Mouse (Mus musculus): ENCODE measurements around the gene Ninl.
"Not testable (repeated sequence)": the region's sequence is repeated elsewhere in the genome, so short reads cannot be mapped to it uniquely, and the experiment has no call there.

Ninl gene

DNA sequence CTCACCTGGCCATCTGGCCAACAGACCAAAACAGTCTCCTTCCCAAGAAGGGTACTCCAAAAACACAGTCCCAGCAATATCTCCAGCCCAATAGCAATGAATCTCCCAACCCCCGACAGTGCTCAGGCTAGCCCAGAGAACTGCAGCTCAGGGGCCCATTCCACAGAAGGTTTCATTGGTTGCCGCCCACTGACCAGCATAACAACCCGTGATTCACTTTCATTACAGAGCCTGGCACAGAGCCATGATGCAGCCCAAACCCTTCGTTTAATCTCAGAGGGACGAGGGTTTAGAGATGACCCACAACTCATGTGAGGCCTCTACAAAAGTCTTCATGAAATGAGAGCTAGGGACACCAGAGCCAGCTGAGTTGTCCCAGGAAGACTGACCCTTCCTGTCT lies 90.4 kb downstream of the Ninl start:
- no peak for DNase-seq (ENCODE audit: low spot score in 2 of 2)

DNA sequence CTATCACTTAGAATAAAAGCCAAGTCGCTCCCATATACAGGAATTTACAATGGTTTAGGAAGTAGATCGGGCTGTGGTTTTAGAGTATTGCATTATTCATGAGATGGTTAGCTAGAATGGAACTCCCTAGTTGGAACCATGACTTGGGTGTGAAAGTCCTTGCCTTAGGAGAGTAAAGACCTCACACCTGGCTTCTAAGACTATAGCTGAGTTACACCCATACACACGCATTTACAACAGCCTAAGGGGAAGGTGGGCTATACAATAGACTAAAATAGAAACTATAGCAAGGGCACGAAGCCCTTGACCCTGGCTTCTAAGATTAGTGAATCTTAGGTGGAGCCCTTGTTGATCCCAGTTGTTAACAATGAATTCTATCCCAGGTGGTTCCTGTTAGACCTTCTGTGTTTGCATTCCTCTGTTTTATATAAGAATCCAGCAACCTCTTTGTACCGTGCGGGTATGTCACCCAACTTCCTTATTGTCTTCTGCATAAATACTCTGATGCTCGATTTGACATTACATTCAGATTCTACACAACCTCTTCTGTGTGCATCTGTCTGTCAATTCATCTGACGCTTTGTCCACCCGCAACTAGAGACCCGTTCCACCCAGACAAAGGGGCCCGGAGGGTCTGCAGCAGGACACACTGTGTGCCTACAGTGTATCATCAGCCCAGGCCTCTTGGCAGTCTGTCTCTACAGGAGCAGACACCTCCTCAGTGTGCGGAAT lies 91.1 kb downstream of the Ninl start:
- DNase-seq (ENCODE audit: low spot score in 2 of 2): not testable (repeated sequence)

DNA sequence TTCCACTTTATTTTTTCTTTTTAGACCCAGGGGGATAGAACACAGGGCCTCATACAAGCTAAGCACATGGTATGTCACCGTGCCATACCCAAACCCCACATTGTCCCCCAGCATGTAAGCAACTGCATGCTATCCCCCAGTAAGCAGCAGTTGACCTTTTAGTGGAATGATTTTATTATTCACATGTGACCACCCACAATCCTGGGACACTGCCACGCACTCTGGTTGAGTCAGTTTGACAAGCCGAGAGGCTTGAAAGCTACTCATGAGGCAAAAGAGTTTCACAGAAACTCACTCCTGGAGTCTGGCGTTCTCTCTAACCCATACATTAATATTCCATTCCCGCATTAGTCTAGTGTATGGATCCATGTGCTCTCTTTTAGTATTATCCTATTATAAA lies 91.8 kb downstream of the Ninl start:
- DNase-seq (ENCODE audit: low spot score in 2 of 2): not testable (repeated sequence)

DNA sequence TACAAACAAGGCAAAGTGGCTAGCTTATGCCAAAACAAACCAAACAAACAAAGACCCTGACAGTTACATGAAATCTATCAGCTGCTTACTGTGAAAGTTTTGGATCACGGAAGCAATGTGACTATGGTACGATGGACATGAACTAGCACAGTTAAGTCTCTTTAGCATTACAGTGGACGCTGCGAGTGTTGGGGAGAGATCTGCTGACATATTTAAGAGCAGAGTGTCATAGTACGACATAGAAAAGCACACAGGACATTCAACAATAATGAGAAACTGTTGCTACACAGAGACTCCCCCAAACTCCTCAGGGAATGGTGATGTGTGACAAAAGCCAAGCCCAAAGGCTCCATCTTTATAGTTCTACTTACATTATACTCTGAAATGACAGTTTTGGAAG lies 95.2 kb downstream of the Ninl start:
- no peak for DNase-seq (ENCODE audit: low spot score in 2 of 2)

DNA sequence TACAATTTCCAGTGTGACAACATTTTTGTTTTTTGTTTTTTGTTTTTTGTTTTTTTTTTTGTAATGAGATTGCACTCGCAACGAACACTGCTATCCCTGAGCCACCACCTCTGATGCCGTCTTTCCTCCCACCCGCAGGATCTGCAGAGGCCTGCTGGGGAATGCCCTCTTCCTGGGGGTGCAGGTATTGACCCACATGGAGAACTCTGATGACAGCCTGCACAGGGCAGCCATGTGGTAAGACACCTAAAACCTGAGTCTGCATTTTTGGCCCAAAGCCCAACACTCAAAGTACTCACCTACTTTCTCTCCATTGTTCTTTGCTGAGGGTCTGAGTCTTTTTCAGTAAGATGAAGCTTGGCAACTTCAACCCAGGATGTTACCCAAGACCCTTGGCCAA lies 104.5 kb downstream of the Ninl start:
- no peak for DNase-seq (ENCODE audit: low spot score in 2 of 2)

DNA sequence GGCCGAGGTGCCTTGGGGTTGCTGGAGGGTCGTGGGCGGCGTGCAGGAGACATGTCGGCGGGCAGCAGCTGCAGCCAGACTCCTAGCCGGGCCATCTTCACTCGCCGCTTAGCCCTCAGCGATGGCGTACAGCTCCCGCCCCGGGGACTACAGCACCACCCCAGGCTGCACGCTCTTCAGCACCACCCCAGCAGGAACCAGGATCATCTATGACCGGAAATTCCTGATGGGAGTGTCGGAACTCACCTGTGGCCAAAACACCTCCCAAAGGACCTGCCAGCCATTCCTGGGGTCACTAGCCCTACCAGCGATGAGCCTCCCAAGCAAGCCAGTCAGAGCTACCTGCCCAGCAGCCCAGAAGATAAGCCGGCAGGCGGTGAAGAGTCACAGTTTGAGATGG lies 105.7 kb downstream of the Ninl start:
- no peak for DNase-seq (ENCODE audit: low spot score in 2 of 2)

DNA sequence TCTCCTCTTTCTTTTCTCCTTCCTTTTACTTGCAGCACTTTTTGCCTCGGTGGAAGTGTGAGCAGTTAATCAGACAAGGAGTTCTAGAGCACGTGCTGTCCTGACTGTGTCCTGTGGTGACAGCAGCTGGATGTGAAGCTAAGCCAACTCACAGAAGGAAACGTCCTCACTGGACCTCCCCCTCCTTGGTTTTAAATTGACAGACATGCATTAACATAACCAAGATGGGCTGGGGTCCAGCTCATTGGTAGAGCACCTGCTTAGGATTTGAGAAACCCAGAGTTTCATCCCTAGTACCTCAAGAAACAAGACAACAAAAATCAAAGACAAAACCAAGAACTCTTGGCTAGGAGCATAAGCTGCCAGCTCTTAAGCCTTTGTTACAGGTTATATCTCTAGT lies 108.4 kb downstream of the Ninl start:
- no peak for DNase-seq (ENCODE audit: low spot score in 2 of 2)

DNA sequence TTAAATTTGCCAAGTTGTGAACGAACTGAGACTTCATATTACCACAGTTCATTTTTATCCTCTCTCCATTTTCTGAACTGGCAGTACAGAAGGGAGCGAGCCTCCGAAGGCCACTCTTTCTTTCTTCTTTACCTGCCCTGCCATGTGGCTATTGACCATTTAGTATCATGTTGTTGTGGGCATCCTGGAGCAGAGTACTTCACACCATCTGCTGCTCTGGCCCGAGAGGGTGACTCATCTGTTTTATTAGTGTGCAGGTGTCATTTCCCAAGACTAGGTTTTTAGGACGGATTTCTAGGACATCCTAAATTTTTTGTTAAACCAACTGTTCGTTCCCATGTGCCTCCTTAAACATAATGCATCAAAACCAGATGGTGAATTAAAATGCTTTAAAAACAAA lies 110.0 kb downstream of the Ninl start:
- DNase-seq (ENCODE audit: low spot score in 2 of 2): no peak

DNA sequence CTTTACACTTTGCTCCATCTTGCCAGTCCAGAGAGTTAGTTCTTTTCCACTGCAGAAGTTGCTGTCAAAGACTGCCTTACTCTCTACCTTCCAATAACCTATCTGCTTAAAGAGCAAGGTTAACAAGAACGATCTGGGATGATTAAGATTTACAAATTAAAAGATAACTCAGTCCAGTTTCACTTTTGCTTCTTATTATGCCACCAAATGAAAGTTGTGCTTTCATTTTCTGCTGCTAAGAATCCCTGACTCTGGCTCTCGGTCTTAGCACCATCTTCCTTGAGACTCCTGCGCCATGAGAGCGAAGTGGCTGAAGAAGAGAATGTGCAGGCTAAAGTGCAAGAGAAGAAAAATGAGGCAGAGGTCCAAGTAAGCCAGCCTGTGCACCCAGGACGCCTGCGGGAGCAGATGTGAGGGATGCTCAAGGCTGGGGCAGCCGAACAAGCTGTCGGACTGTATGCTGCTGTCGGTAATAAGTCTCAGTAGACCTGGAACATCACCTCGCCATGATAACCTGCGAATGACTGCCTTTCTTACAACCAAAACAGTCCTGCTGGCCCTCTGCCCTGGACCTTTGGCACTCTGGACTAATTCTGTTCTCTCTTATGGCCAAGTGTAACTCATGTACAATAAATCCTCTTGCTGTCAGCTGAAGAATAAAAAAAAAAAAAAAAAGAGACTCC lies 112.0 kb downstream of the Ninl start:
- no peak for DNase-seq (ENCODE audit: low spot score in 2 of 2)

DNA sequence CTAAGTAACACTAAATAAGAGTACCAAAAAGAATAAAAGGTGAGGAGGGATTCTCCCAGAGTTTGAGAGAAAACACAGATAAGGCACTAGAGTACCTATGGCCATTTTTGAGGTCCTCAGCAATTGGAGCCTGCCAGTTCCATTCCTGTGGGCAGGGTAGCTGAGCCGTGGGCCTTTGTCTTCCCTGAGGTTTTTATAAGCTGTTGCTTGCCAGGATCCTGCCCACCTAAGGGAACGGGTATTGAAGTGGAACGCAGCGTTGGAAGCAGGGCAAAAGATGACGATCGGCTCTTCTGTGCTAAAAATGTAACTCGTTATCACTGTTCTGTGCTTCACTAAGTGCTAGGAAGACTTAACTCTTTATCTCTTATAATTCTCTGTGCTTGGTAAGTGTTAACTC lies 115.7 kb downstream of the Ninl start:
- DNase-seq (ENCODE audit: low spot score in 2 of 2): no peak

DNA sequence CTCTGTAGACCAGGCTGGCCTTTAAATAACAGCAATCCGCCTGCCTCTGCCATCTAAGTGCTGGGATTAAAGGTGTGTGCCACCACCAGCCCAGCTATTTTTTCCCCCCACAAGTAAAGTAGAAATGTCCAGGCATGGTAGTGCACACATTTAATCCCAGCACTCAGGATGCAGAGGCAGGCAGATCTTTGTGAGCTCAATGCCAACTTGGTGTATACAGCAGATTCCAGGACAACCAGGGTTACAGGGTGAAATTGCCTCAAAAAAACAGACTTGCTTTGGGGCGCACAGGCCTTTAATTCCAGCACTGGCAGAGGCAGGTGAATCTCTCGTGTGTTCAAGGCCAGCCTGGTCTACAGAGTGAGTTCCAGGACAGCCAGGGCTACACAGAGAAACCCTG lies 116.2 kb downstream of the Ninl start:
- DNase-seq (ENCODE audit: low spot score in 2 of 2): no peak

DNA sequence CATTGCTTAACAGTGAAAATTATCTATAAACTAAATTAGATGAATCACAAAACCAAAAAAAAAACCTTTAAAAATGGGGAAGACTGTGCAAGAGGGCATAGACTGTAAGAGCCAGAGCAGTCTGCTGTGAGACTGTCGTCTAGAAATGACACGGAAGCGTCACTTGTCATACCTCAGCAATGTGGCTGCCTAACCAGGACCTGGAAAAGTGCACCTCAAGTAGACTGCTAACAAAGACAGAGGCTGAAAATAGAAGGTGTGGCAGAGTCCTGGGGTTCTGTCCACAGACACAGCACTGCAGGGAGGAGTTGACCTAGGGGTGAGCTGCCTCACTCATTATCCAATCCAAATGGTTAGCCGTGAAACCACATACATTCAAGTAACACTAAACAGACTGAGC lies 117.0 kb downstream of the Ninl start:
- no peak for DNase-seq (ENCODE audit: low spot score in 2 of 2)

DNA sequence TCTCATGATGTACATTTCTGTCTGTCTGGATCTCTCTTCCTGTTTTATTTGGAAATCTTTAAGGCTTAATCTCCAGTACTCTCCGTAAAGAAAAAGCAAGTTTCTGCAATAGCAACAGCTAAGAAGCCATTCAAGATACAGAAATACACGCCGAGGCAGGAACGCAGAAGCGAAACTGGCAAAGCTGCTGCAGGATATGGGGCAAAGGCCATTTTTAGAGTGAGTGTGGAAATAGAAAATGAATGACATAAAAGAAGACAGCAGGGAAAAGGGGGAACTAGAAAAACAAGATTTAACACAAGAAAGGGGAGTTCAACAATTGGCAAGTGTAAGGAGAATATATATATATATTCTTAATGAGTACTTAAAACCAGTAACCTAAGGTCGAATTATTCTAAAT lies 117.5 kb downstream of the Ninl start:
- no peak for DNase-seq (ENCODE audit: low spot score in 2 of 2)

DNA sequence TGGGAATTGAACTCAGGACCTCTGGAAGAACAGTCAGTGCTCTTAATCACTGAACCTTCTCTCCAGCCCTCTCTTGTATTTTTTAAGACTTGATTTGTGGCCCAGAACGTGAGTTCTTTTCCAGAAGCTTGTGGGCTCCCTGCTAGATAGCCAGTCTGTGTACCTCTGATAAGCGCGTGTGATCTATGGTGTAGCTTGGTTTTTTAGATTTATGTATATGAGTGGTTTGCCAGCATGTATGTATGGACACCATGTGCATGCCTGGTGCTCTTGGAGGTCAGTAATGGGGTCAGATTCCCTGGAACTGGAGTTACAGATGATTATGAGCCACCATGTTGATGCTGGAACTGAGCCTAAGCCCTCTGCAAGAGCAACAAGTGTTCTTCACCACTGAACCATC lies 118.6 kb downstream of the Ninl start:
- no peak for DNase-seq (ENCODE audit: low spot score in 2 of 2)

DNA sequence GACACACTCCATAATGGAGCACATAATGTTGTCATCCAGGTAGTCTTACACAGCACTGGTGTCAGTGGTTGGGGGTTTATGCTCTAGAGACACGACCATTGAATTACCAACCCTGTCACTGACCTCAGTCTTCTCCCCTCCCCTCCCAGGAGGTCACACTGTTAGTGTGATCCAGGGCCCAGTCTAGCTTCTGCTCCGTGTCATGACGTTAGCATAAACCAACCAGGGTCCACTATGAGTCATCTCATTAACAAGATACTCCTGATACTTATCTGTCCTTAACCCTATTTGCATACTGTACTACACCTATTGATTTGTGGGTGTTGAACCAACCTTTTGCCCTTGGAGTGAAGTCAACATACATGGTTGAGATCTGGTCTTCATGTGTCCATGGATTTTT lies 120.5 kb downstream of the Ninl start:
- no peak for DNase-seq (ENCODE audit: low spot score in 2 of 2)

DNA sequence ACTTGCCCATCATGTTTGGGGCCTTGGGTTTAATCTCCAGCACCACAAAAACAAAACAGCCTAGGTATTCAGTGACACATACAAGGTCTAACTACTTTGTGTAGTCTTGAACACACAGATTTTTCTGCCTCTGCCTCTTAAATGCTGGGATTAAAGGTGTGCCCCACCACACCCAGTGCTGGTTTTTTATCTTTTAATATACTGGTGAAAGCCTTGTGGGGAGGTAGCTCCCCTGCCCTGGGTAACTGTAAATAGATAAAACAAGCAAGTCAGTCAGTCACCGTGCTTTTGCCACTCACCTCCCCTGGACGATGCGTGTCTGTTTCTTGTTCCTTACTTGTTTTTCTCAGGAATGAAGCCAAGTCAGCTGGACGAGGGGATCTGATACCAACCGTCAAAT lies 123.4 kb downstream of the Ninl start:
- DNase-seq (ENCODE audit: low spot score in 2 of 2): no peak

DNA sequence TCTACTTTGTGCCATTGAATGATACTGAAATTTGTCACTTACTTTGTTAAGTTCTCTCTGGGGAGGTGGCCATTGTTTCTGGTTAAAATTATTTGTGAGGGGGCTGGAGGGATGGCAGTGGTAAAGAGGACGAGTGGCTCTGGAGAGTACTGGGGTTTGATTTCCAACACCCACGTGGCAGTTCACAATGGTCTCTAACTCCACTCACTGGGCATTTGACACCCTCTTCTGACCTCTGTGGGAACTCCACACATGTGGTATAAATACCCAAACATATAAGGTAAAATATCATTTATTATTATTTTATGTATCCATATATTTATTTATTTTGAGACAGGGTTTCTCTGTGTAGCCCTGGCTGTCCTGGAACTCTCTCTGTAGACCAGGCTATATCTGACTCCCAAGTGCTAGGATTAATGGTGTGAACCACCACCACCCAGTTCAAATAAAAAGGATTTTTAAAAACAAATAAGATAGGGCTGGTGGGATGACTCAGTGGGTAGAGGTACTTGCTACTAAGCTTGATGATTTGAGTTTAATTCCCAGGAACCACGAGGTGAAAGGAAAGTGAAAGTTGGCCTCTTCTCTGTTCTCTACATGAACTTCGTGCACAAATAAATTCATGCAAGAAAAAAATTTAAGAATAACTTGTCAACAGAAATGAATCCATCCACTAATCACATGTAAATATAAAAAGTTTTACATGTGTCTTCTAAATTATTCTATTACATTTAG lies 124.2 kb downstream of the Ninl start:
- no peak for DNase-seq (ENCODE audit: low spot score in 2 of 2)

DNA sequence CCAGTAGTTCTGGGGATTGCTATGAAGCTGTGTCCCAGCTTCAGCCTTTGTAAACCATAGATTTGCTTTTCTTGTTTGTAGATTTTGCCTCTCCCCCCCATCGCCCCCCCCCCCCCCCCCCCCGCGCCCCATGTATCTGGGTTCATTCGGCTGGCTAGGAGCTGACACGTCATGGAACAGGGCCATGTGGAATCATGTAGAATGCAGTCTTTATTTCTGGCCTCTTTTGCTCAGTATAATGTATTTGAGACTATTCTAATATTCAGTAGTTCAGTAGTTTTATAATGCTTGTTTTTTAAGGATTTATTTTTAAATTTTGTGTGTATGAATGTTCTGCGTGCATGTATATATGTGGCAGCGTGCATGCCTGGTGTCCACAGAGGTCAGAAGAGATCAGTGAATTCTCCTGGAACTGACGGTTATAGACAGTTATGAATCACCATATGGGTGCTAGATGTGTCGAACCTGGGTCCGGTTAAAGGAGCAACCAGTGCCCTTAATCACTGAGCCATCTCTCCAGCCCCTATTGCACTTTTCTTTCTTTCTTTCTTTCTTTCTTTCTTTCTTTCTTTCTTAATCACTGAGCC lies 128.8 kb downstream of the Ninl start:
- DNase-seq (ENCODE audit: low spot score in 2 of 2): no peak

DNA sequence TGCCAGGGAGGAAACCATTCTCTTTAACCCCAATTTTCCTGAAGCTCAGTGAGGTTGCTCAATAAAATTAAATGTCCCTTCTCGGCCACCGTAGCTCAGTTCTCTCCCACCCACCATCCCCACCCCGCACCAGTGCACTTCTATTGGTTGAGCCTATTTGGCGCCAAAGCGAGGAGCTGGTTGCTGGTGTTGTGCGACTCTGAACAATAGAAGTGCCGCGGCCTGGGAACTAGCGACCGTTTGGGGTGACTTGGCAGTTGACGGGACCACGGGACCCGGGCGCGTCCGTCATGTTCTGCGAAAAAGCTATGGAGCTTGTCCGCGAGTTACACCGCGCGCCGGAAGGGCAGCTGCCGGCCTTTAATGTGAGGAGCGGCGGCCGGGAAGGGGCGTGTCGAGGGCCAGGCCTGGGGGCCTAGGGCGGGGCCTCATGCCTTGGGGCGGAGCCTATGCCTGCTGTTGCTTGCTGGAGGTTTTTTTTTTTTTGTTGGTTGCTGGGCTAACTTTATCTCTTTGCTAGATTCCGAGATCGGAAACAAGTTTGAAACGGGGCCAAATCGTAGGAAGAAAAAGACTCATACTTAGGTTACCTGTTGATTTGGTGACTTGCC lies 129.6 kb downstream of the Ninl start:
- peak; percentile 84 to 87 for DNase-seq (ENCODE audit: low spot score in 2 of 2)

DNA sequence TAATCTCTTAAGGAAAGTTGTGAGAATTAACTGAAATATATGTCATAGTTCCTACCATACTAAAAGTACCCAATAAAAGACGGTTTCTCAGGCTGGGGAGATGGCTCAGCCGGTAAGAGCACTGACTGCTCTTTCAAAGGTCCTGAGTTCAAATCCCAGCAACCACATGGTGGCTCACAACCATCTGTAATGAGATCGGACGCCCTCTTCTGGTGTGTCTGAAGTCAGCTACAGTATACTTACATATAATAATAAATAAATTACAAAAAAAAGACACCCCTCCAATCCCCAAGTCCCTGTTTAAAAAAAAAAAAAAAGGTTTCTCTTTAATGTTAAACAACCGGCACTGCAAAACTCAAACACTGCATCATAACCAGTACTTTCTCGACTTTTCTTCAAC lies 130.3 kb downstream of the Ninl start:
- DNase-seq (ENCODE audit: low spot score in 2 of 2): not testable (repeated sequence)

DNA sequence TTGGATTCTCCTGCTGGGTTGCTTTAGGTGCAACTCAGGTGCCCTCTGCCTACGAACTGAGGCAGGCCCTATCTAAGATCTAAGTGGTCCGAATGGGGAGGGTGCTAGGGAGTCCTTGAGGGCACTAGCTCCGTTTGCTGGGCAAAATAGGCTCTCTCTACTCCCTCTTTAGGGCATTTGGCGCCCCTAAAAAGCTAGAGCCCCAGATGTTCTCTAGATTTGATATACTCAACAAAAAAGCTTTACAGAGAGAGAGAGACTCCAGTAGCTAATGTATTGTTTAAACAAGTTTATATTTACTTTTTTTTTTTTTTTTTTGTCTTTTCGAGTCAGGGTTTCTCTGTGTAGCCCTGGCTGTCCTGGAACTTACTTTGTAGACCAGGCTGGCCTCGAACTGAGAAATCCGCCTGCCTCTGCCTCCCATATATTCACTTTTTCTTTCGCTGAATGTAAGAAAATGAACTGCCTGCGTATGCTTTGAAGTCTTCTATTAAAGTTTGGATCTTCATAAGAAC lies 134.2 kb downstream of the Ninl start, which contains the start of gene Gins1:
Gene Gins1, plus strand, starts transcription at position 465 of the 515 bp plus-strand sequence.
- DNase-seq (ENCODE audit: low spot score in 2 of 2): no peak

Data from frontal cortex, postnatal 36 days (tissue).